ENCODE assay signal across 12 mouse cellular contexts in genomic region chr17:63405471-63405870, GRCm38 (mm10).
A peak's percentile ranks its signal among the peaks of the same experiment; 100 is the strongest.
DNase-seq lines count a peak whose midpoint lies in the region.
"Had no signal": no experiment of that assay in that cellular context is flagged by ENCODE, and none has a peak within 500 bp of the region (broad histone marks: within the 10 kb centered on the region; RNA-seq: fewer than 3 reads in every experiment).

No protein-coding gene starts in this region.

- DNase-seq in heart, adult 11 months, result peak; percentile 24
- DNase-seq in heart, adult 9 months (ENCODE audit: low spot score in 2 of 2), result no peak
- DNase-seq in thymus, postnatal 0 days (ENCODE audit: low spot score), result peak; percentile 56
- DNase-seq in thymus, postnatal 4 days, result no peak
- DNase-seq in T-cell, adult 2 months (ENCODE audit: low spot score), result peak; percentile 41
- DNase-seq in lung, postnatal 25 days (ENCODE audit: low spot score), result no peak
- DNase-seq in cerebellum, adult 11 months, result no peak
- DNase-seq: adrenal gland, adult 8-10 months; cerebellum, adult 8-10 months; layer of hippocampus, adult 9-11 months; liver, embryonic 13.5 days; right cerebral cortex, postnatal 4 days had no signal

Comparison
In these comparisons a context has a peak if more than half of its experiments do, and no peak if none do; other contexts are left out.
1. DNase-seq: peak in heart, adult 11 months (single experiment), thymus, postnatal 0 days (single experiment) and T-cell, adult 2 months (single experiment); none in heart, adult 9 months (0 of 2), thymus, postnatal 4 days (single experiment), lung, postnatal 25 days (single experiment) and cerebellum, adult 11 months (single experiment).